Mouse (Mus musculus): ENCODE measurements around the gene Ripor2.

GRCm38 (mm10) chr13:24762254-24762653 lies 180.3 kb downstream of the Ripor2 start:
- no peak for TF ChIP-seq EP300 (IDR thresholded peaks at IDR 0.05)
- no peak for TF ChIP-seq CTCF (IDR thresholded peaks at IDR 0.05)
